Comparison of ENCODE assay signal across 15 mouse cellular contexts in the genomic region with DNA sequence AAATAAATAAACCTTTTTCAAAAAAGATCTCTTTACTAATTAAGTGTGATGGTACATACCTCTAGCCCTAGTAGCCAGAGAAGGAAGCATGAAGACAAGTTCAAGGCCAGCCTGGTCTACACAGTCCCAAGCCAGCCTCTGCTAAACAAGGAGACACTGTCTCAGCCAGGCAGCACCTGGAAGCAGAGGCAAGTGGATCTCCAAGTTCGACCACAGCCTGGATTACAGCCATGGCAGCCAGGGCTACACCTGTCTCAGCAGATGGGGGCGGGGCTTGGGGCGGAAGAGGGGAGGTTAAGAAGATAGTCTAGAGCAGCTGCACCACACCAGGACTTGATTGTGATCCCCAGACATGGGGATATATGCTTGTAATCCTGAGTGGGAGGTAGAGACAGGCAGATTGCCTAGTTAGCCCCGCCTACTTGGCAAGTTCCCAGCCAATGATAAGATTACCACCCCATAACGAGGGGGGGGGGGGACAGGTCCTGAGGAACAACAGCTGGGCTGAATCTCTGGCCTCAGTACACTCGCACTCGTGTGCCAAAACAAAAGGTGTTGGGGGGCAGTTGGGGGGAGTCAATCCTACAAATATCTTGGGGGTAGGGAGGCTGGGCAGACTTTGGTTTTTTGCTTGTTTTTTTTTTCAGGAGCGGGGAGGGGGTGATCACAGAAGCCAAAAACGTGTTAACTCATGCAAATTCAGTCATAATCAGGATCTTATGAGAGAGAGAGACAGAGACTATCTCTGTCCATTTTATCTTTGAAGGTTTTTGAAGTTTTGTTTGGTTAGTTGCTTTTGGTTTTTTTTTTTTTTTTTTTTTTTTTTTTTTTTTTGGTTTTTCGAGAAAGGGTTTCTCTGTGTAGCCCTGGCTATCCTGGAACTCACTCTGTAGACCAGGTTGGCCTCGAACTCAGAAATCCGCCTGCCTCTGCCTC. TPM values are rescaled to one million over a fixed set of nuclear protein-coding genes. Genes with fewer than 3 reads are reported as not detected.
DNase-seq lines count a peak whose midpoint lies in the region; ATAC-seq lines count a peak whose summit lies in the region.
"Had no signal": no experiment of that assay in that cellular context is flagged by ENCODE, and none has a peak within 500 bp of the region (broad histone marks: within the 10 kb centered on the region; RNA-seq: fewer than 3 reads in every experiment).

No protein-coding gene starts in this region.

- H3K36me3 ChIP-seq in forebrain, embryonic 14.5 days (ENCODE audit: control insufficient read depth, insufficient read depth, low read length) = no peaks in the 10 kb centered on the region
- H3K36me3 ChIP-seq in forebrain, embryonic 15.5 days = no peaks in the 10 kb centered on the region
- no peaks in the 10 kb centered on the region for H3K36me3 ChIP-seq in hindbrain, embryonic 14.5 days (replicated peaks; ENCODE audit: control insufficient read depth, insufficient read depth)
- H3K36me3 ChIP-seq: hindbrain, embryonic 10.5 days; midbrain, embryonic 12.5 days had no signal

- H3K27ac ChIP-seq in forebrain, embryonic 14.5 days (ENCODE audit: low read depth, low read length) = no peak overlapping the region
- H3K27ac ChIP-seq in forebrain, embryonic 15.5 days (replicated peaks) = no peak overlapping the region
- H3K27ac ChIP-seq in hindbrain, embryonic 14.5 days = no peak overlapping the region
- H3K27ac ChIP-seq: hindbrain, embryonic 10.5 days; midbrain, embryonic 12.5 days had no signal

- 65% methylated on average over 12 of the region's 12 CpGs for WGBS in forebrain, embryonic 14.5 days
- WGBS in forebrain, embryonic 15.5 days = 66% methylated on average over 12 of the region's 12 CpGs
- whole genome bisulfite sequencing in hindbrain, embryonic 14.5 days = 71% methylated on average over 12 of the region's 12 CpGs

- peaks cover 6% of the 10 kb centered on the region for H3K4me1 ChIP-seq in forebrain, embryonic 14.5 days (ENCODE audit: control insufficient read depth, insufficient read depth, low read length)
- H3K4me1 ChIP-seq in forebrain, embryonic 15.5 days = peaks cover 15% of the 10 kb centered on the region
- H3K4me1 ChIP-seq in hindbrain, embryonic 14.5 days (replicated peaks; ENCODE audit: control insufficient read depth, insufficient read depth, low read length) = peaks cover 17% of the 10 kb centered on the region; the same call in 1 of the 2 replicates

- no peak overlapping the region for H3K4me3 ChIP-seq in forebrain, embryonic 14.5 days (ENCODE audit: low read depth, low read length)
- H3K4me3 ChIP-seq in forebrain, embryonic 15.5 days = no peak overlapping the region
- H3K4me3 ChIP-seq in hindbrain, embryonic 14.5 days (replicated peaks; ENCODE audit: low read length) = no peak overlapping the region
- H3K4me3 ChIP-seq: erythroblast, embryonic 14.5 days; hindbrain, embryonic 10.5 days; midbrain, embryonic 12.5 days had no signal

- H3K9me3 ChIP-seq in forebrain, embryonic 14.5 days (replicated peaks; ENCODE audit: control insufficient read depth, low read length) = no peaks in the 10 kb centered on the region
- no peaks in the 10 kb centered on the region for H3K9me3 ChIP-seq in forebrain, embryonic 15.5 days
- H3K9me3 ChIP-seq in hindbrain, embryonic 14.5 days (ENCODE audit: control insufficient read depth, low read length) = no peaks in the 10 kb centered on the region
- H3K9me3 ChIP-seq: hindbrain, embryonic 10.5 days; midbrain, embryonic 12.5 days had no signal

- H3K4me2 ChIP-seq in forebrain, embryonic 14.5 days (ENCODE audit: low read length) = no peak overlapping the region
- H3K4me2 ChIP-seq in forebrain, embryonic 15.5 days (replicated peaks) = no peak overlapping the region
- no peak overlapping the region for H3K4me2 ChIP-seq in hindbrain, embryonic 14.5 days (replicated peaks)
- H3K4me2 ChIP-seq: midbrain, embryonic 12.5 days had no signal

- peak; percentile 49 for DNase-seq in forebrain, embryonic 14.5 days (ENCODE audit: low spot score)
- peak; percentile 39 for DNase-seq in ovary, postnatal 36 days (ENCODE audit: low spot score)
- no peak for DNase-seq in ovary, adult 18-20 months (ENCODE audit: low spot score)
- peak; percentile 68 for DNase-seq in kidney, postnatal 14 days
- no peak for DNase-seq in urinary bladder, postnatal 36 days (ENCODE audit: low spot score in 2 of 2)
- no peak for DNase-seq in hindbrain, embryonic 14.5 days (ENCODE audit: low spot score)
- DNase-seq: adrenal gland, adult 8-10 months; cerebellum, adult 9-11 months; gastrocnemius, postnatal 36 days had no signal

- ATAC-seq in forebrain, embryonic 14.5 days = no peak
- ATAC-seq in forebrain, embryonic 15.5 days (replicated peaks) = no peak
- peak; percentile 27; the same call in 1 of the 2 replicates for ATAC-seq in megakaryocyte-erythroid progenitor cell, adult 5-6 weeks (replicated peaks; ENCODE audit: low FRiP score, low TSS enrichment, poor library complexity, severe bottlenecking)
- no peak for ATAC-seq in hindbrain, embryonic 14.5 days (ENCODE audit: low FRiP score)

- H3K9ac ChIP-seq in forebrain, embryonic 14.5 days (ENCODE audit: low read length) = no peak overlapping the region
- no peak overlapping the region for H3K9ac ChIP-seq in forebrain, embryonic 15.5 days (replicated peaks)
- no peak overlapping the region for H3K9ac ChIP-seq in hindbrain, embryonic 14.5 days
- H3K9ac ChIP-seq: midbrain, embryonic 12.5 days had no signal

- H3K27me3 ChIP-seq in forebrain, embryonic 14.5 days (replicated peaks; ENCODE audit: control insufficient read depth, insufficient read depth, low read length) = peaks cover 28% of the 10 kb centered on the region
- peaks cover 35% of the 10 kb centered on the region for H3K27me3 ChIP-seq in forebrain, embryonic 15.5 days
- peaks cover 36% of the 10 kb centered on the region for H3K27me3 ChIP-seq in hindbrain, embryonic 14.5 days (ENCODE audit: control insufficient read depth, insufficient read depth, low read length)

RNA-seq across cellular contexts. Expression of gene Wdr86, which starts 3.4 kb away (rescaled TPM):
- polyA plus RNA-seq in forebrain, embryonic 14.5 days (2014; fragmentation: Nextera tagmentation; extraction: Ambion mirVana) = 6.1 and 6.4 TPM in 2 replicates
- polyA plus RNA-seq in forebrain, embryonic 15.5 days (2015; fragmentation: Nextera tagmentation; extraction: Ambion mirVana) = 4.0 and 4.5 TPM in 2 replicates
- total RNA-seq in megakaryocyte-erythroid progenitor cell, adult 5-6 weeks (2014; fragmentation: Nextera tagmentation) = 0.32 TPM in 1 of 2 replicates, not detected in the other
- total RNA-seq in megakaryocyte-erythroid progenitor cell, adult 5-6 weeks (2017) = 0.42 TPM in 1 of 2 replicates, not detected in the other
- polyA plus RNA-seq in hindbrain, embryonic 14.5 days (2014; fragmentation: Nextera tagmentation; extraction: Ambion mirVana) = 7.2 and 12.0 TPM in 2 replicates
- total RNA-seq: gastrocnemius, postnatal 36 days had no signal
- polyA plus RNA-seq: erythroblast, embryonic 14.5 days had no signal

RNA-seq across cellular contexts. Expression of gene Crygn, which starts 30.6 kb away (rescaled TPM):
- polyA plus RNA-seq in forebrain, embryonic 14.5 days (2014; fragmentation: Nextera tagmentation; extraction: Ambion mirVana) = 1.8 TPM in 1 of 2 replicates, not detected in the other
- 1.8 TPM in 2 replicates for polyA plus RNA-seq in forebrain, embryonic 15.5 days (2015; fragmentation: Nextera tagmentation; extraction: Ambion mirVana)
- total RNA-seq in megakaryocyte-erythroid progenitor cell, adult 5-6 weeks (2014; fragmentation: Nextera tagmentation) = not detected in 2 replicates
- total RNA-seq in megakaryocyte-erythroid progenitor cell, adult 5-6 weeks (2017) = not detected in 2 replicates
- polyA plus RNA-seq in hindbrain, embryonic 14.5 days (2014; fragmentation: Nextera tagmentation; extraction: Ambion mirVana) = 2.1 and 3.0 TPM in 2 replicates
- total RNA-seq: left cerebral cortex, postnatal 10 days had no signal
- polyA plus RNA-seq: erythroblast, embryonic 14.5 days; midbrain, embryonic 12.5 days had no signal

RNA-seq across cellular contexts. Expression of gene Nub1, which starts 41.8 kb away (rescaled TPM):
- 59.8 and 65.3 TPM in 2 replicates for polyA plus RNA-seq in forebrain, embryonic 14.5 days (2014; fragmentation: Nextera tagmentation; extraction: Ambion mirVana)
- 59.7 and 61.2 TPM in 2 replicates for polyA plus RNA-seq in forebrain, embryonic 15.5 days (2015; fragmentation: Nextera tagmentation; extraction: Ambion mirVana)
- 18.4 and 22.4 TPM in 2 replicates for total RNA-seq in megakaryocyte-erythroid progenitor cell, adult 5-6 weeks (2014; fragmentation: Nextera tagmentation)
- total RNA-seq in megakaryocyte-erythroid progenitor cell, adult 5-6 weeks (2017) = 24.3 and 40.1 TPM in 2 replicates
- 48.5 and 51.7 TPM in 2 replicates for polyA plus RNA-seq in hindbrain, embryonic 14.5 days (2014; fragmentation: Nextera tagmentation; extraction: Ambion mirVana)

Comparison
In these comparisons a context has a peak if more than half of its experiments do, and no peak if none do; other contexts are left out.
1. DNase-seq: peak in forebrain, embryonic 14.5 days (single experiment), ovary, postnatal 36 days (single experiment) and kidney, postnatal 14 days (single experiment); none in ovary, adult 18-20 months (single experiment), urinary bladder, postnatal 36 days (0 of 2) and hindbrain, embryonic 14.5 days (single experiment).